Mouse (Mus musculus) heart, postnatal 36 days (tissue): ENCODE measurements around the gene Prdm10. TPM values are rescaled to one million over a fixed set of nuclear protein-coding genes. Genes with fewer than 3 reads are reported as not detected.

Experiments
- DNase-seq, 2 experiments: peaks; one replicate each; pipeline ENCODE4 v3.0.0; 2021 to 2022
- intact Hi-C: fragments of 180-260 bp; cut with DNase I; formaldehyde crosslinking; loops from one replicate; pipeline ENCODE4 v1.15.1; 2025
- total RNA-seq, 2 experiments: library from RNA; stranded (reverse); gene quantifications; 2 replicates each; pipeline ENCODE4 v1.2.3; 2021

Gene Prdm10
- 1 to 10 TPM; 4.2 to 4.7 TPM for total RNA-seq

- intact Hi-C loops: loop anchor here (1.0 to 5.0 kb wide), 4 partner anchors 60 to 248 kb away; partner anchors contain the start of genes Aplp2 and Zbtb44
- peak; percentile 91 to 97 for DNase-seq
Observed at GRCm38 (mm10) chr9:31280366-31281010, at the start of gene Prdm10. Prdm10 (plus strand) TSS chr9:31280538.

- intact Hi-C loops: loop anchor here (2.0 kb wide), 1 partner anchor 18 kb away; no protein-coding TSS in a partner anchor
- no peak for DNase-seq
Observed at GRCm38 (mm10) chr9:31235030-31235429, 45.3 kb upstream of the Prdm10 start.

- intact Hi-C loops: loop anchor here (2.0 kb wide), 1 partner anchor 17 kb away; no protein-coding TSS in a partner anchor
- no peak for DNase-seq
Observed at GRCm38 (mm10) chr9:31235489-31235888, 44.8 kb upstream of the Prdm10 start.

GRCm38 (mm10) chr9:31236079-31236478, 44.3 kb upstream of the Prdm10 start:
- intact Hi-C loops: no loop called here

GRCm38 (mm10) chr9:31238526-31238925, 41.8 kb upstream of the Prdm10 start:
- DNase-seq: no peak
- intact Hi-C loops: no loop called here

More at GRCm38 (mm10) chr9:31236079-31236478, 44.3 kb upstream of the Prdm10 start:
- DNase-seq: no peak

GRCm38 (mm10) chr9:31239551-31239950, 40.8 kb upstream of the Prdm10 start:
- intact Hi-C loops: no loop called here
- no peak for DNase-seq

- DNase-seq: no peak
- intact Hi-C loops: no loop called here
Observed at GRCm38 (mm10) chr9:31240522-31241207, 39.7 kb upstream of the Prdm10 start.

GRCm38 (mm10) chr9:31241208-31241699, 39.1 kb upstream of the Prdm10 start:
- no peak for DNase-seq
- intact Hi-C loops: no loop called here

GRCm38 (mm10) chr9:31243306-31243938, 36.9 kb upstream of the Prdm10 start:
- intact Hi-C loops: no loop called here
- DNase-seq: no peak

GRCm38 (mm10) chr9:31243939-31244333, 36.4 kb upstream of the Prdm10 start:
- intact Hi-C loops: no loop called here

GRCm38 (mm10) chr9:31245006-31245405, 35.3 kb upstream of the Prdm10 start:
- no peak for DNase-seq
- intact Hi-C loops: no loop called here

More at GRCm38 (mm10) chr9:31243939-31244333, 36.4 kb upstream of the Prdm10 start:
- no peak for DNase-seq

- no peak for DNase-seq
- intact Hi-C loops: no loop called here
Observed at GRCm38 (mm10) chr9:31246421-31246820, 33.9 kb upstream of the Prdm10 start.

- DNase-seq: no peak
- intact Hi-C loops: no loop called here
Observed at GRCm38 (mm10) chr9:31247447-31248220, 32.7 kb upstream of the Prdm10 start.

- intact Hi-C loops: loop anchor here (2.0 kb wide), 3 partner anchors 17 to 41 kb away; partner anchors contain the start of gene Aplp2
- DNase-seq: peak; percentile 39 to 58
Observed at GRCm38 (mm10) chr9:31252182-31252799, 28.0 kb upstream of the Prdm10 start.

GRCm38 (mm10) chr9:31253311-31253734, 27.0 kb upstream of the Prdm10 start:
- intact Hi-C loops: loop anchor here (2.0 kb wide), 3 partner anchors 19 to 43 kb away; partner anchors contain the start of gene Aplp2

GRCm38 (mm10) chr9:31253866-31254696, 26.3 kb upstream of the Prdm10 start:
- DNase-seq: peak; percentile 21

More at GRCm38 (mm10) chr9:31253311-31253734, 27.0 kb upstream of the Prdm10 start:
- peak; percentile 52 to 55 for DNase-seq

GRCm38 (mm10) chr9:31254697-31255004, 25.7 kb upstream of the Prdm10 start:
- DNase-seq: no peak
- intact Hi-C loops: no loop called here

More at GRCm38 (mm10) chr9:31253866-31254696, 26.3 kb upstream of the Prdm10 start:
- intact Hi-C loops: loop anchor here (2.0 kb wide), 3 partner anchors 19 to 43 kb away; partner anchors contain the start of gene Aplp2

GRCm38 (mm10) chr9:31255953-31256352, 24.4 kb upstream of the Prdm10 start:
- intact Hi-C loops: no loop called here

GRCm38 (mm10) chr9:31258237-31258636, 22.1 kb upstream of the Prdm10 start:
- intact Hi-C loops: no loop called here
- DNase-seq: no peak

More at GRCm38 (mm10) chr9:31255953-31256352, 24.4 kb upstream of the Prdm10 start:
- no peak for DNase-seq
